Comparison of ENCODE assay signal across 10 mouse cellular contexts in genomic region chr17:86447101-86447598, GRCm38 (mm10). TPM values are rescaled to one million over a fixed set of nuclear protein-coding genes. Genes with fewer than 3 reads are reported as not detected.
DNase-seq lines count a peak whose midpoint lies in the region; ATAC-seq and TF ChIP-seq lines count a peak whose summit lies in the region.
"Had no signal": no experiment of that assay in that cellular context is flagged by ENCODE, and none has a peak within 500 bp of the region (broad histone marks: within the 10 kb centered on the region; RNA-seq: fewer than 3 reads in every experiment).

No protein-coding gene starts in this region.

- no peak overlapping the region for H3K4me2 ChIP-seq in lung, postnatal 0 days (replicated peaks; ENCODE audit: low read depth, low read length)
- H3K4me2 ChIP-seq: limb, embryonic 12.5 days; midbrain, embryonic 12.5 days had no signal

- ATAC-seq in lung, postnatal 0 days, result no peak
- ATAC-seq in activated CD4-positive, CD25-positive, alpha-beta regulatory T cell, adult 4 months, result peak; percentile 50
- ATAC-seq: hindbrain, embryonic 16.5 days had no signal

- no peak overlapping the region for H3K4me3 ChIP-seq in lung, postnatal 0 days (ENCODE audit: low read depth, low read length)
- no peak overlapping the region for H3K4me3 ChIP-seq in forebrain, embryonic 10.5 days
- H3K4me3 ChIP-seq: limb, embryonic 12.5 days; midbrain, embryonic 12.5 days had no signal

- TF ChIP-seq EP300 in lung, postnatal 0 days (IDR thresholded peaks at IDR 0.05), result no peak

- no peaks in the 10 kb centered on the region for H3K36me3 ChIP-seq in lung, postnatal 0 days (ENCODE audit: insufficient read depth, low read length)
- H3K36me3 ChIP-seq in forebrain, embryonic 10.5 days (replicated peaks), result no peaks in the 10 kb centered on the region
- H3K36me3 ChIP-seq: limb, embryonic 12.5 days; midbrain, embryonic 12.5 days had no signal

- no peak overlapping the region for H3K27ac ChIP-seq in lung, postnatal 0 days (ENCODE audit: low read length)
- H3K27ac ChIP-seq in forebrain, embryonic 10.5 days, result no peak overlapping the region
- H3K27ac ChIP-seq: limb, embryonic 12.5 days; midbrain, embryonic 12.5 days had no signal

- no peaks in the 10 kb centered on the region for H3K9me3 ChIP-seq in lung, postnatal 0 days (ENCODE audit: low read length)
- peaks cover 10% of the 10 kb centered on the region; the same call in 1 of the 2 replicates for H3K9me3 ChIP-seq in forebrain, embryonic 10.5 days
- H3K9me3 ChIP-seq: limb, embryonic 12.5 days had no signal

- WGBS in lung, postnatal 0 days, result 71% methylated on average over 4 of the region's 4 CpGs
- 77% methylated on average over 4 of the region's 4 CpGs for WGBS in forebrain, embryonic 10.5 days

- TF ChIP-seq CTCF in lung, postnatal 0 days (IDR thresholded peaks at IDR 0.05), result no peak

- H3K9ac ChIP-seq in lung, postnatal 0 days (replicated peaks; ENCODE audit: low read depth), result no peak overlapping the region
- H3K9ac ChIP-seq: limb, embryonic 12.5 days; midbrain, embryonic 12.5 days had no signal

- DNase-seq in lung, postnatal 0 days (ENCODE audit: low spot score), result peak; percentile 35
- no peak for DNase-seq in lung, postnatal 14 days
- DNase-seq in kidney, adult 9 months, result peak; percentile 59
- DNase-seq in spleen, postnatal 36 days (ENCODE audit: low spot score in 2 of 2), result peak; percentile 75 to 82
- DNase-seq in forebrain, embryonic 10.5 days (ENCODE audit: extremely low spot score, low spot score), result no peak
- no peak for DNase-seq in right cerebral cortex, postnatal 10 days (ENCODE audit: low spot score in 2 of 2)

- no peaks in the 10 kb centered on the region for H3K27me3 ChIP-seq in lung, postnatal 0 days (replicated peaks; ENCODE audit: insufficient read depth, low read length)
- H3K27me3 ChIP-seq in forebrain, embryonic 10.5 days (ENCODE audit: poor library complexity, severe bottlenecking), result no peaks in the 10 kb centered on the region
- H3K27me3 ChIP-seq: limb, embryonic 12.5 days; midbrain, embryonic 12.5 days had no signal

- peaks cover 5% of the 10 kb centered on the region; the same call in 1 of the 2 replicates for H3K4me1 ChIP-seq in lung, postnatal 0 days (ENCODE audit: insufficient read depth, low read depth, low read length)
- peaks cover 9% of the 10 kb centered on the region for H3K4me1 ChIP-seq in forebrain, embryonic 10.5 days

RNA-seq across cellular contexts. Expression of gene Gm10309, which starts 57.9 kb away (rescaled TPM):
- polyA plus RNA-seq in lung, postnatal 0 days (2015; fragmentation: Nextera tagmentation; extraction: Ambion mirVana), result 0.30 and 0.54 TPM in 2 replicates
- polyA plus RNA-seq in activated CD4-positive, CD25-positive, alpha-beta regulatory T cell, adult 4 months (2017; shearing (Covaris generic)), result under 1 TPM; 0.60 to 0.93 TPM
- 0.16 and 0.20 TPM in 2 replicates for polyA plus RNA-seq in forebrain, embryonic 10.5 days (2016; fragmentation: Nextera tagmentation; extraction: Ambion mirVana)

Comparison
In these comparisons a context has a peak if more than half of its experiments do, and no peak if none do; other contexts are left out.
1. DNase-seq: peak in lung, postnatal 0 days (single experiment), kidney, adult 9 months (single experiment) and spleen, postnatal 36 days (2 of 2); none in lung, postnatal 14 days (single experiment), forebrain, embryonic 10.5 days (single experiment) and right cerebral cortex, postnatal 10 days (0 of 2).